Mouse (Mus musculus): ENCODE measurements around the gene Psma6.
"Not testable (repeated sequence)": the region's sequence is repeated elsewhere in the genome, so short reads cannot be mapped to it uniquely, and the experiment has no call there.

The Psma6 gene

DNA sequence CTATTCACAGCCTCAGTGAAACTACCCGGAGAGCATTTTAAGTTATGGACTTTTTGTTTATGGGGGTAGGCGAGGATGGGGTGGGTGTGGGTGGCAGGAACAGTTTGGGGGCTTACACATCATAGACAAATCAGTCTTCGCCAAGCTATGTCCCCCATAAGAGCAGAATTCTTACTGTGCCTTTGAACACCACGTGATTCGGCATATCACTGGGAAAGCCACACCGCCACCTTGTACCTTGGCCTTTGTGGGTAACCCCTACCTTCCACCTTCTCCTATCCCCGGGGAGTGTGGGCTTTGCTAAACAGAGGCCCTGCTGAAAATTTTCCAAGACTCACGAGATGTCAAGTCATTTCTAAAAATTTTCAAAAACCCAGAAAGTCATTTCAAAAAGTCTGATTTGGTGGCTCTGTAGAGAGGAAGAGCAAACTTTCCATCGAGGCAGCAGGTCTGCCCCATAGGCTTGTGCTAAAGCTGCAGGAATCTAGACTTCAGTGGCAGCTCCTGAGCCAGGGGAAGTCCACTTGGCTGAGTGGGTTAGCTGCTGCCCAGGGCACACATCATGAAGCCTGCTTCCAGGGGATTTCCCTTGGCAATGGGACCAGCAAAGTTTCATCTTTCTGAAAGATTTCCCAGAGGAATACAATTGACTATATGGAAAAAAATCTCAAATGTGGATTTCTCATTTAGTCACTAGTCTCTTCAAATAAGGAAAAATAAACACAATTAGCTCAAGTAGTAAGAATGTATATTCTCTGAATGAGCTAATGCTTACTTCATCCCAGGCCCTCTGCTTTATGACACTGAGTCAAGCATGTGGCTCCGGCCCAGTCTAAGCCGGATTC is 8.9 kb downstream of the Psma6 start:
- no peak for DNase-seq (ENCODE audit: low spot score)

DNA sequence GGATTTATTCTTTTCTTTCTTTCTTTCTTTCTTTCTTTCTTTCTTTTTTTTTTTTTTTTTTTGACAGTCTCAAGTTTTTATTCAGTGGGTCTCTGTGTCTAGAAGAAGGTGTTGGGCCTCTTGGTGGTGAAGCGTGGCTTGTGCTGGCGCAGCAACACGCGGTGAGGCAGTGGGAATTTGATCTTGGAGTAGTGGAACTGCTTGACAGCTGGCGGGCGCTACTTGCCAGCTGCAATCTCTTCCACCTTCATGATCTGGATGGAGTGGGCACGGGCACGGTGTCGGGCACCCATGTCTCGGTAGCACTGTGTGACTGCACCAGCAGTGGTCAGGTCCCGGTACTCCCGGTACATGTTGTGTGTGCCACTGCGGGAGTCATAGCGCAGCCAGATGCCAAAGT is 11.6 kb downstream of the Psma6 start:
- not testable (repeated sequence) for DNase-seq (ENCODE audit: low spot score)

DNA sequence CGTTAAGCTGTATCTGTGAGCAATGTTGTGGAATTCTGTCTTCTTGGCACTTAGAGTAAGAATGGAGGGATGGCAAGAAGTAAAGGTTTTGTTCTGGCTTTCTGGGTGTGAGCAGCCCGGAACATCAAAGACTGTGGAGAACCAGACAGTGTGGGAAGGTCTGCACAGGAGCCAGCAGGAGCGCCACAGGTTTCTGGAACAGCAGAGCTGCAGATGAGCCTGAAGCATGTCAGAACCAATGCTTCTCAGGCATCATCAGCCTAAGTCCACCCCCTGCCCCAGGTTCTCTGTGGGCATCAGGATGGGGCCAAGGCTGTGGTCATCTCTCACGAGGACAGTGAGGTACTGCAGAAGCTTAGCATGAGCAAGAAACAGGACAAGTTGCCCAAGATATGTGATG is 12.5 kb downstream of the Psma6 start:
- DNase-seq (ENCODE audit: low spot score) = no peak

DNA sequence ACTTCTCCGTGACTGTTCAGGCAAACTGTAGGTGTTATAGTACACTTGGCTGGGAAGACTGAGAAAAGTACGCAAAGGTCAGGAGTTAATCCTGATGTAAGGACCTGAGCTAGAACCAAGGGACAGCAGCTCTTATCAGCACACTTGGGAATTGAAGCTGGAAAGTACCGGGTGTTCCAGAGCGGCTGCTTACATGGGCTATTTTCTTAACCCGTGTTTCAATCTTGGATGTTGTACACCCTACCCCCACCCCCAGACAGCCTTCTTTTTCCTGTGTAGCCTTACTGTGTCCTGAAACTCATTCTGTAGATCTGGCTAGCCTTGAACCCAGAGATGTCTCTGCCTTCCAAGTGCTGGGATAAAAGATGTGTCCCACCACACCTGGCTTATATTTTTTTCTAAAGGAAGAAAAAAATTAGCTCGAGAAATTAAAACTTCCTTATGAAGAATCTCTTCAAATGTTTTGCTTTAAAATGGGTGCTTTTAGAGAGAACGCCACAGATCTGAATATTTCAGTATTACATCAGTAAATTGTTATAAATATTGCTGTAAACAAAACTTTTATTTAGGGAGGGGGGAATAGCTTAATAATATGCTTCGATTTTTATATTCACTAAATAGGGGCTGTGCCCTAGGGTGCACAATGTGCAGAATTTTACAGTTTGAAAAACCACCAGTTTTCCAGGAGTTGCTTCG is 13.7 kb downstream of the Psma6 start:
- DNase-seq (ENCODE audit: low spot score) = no peak

DNA sequence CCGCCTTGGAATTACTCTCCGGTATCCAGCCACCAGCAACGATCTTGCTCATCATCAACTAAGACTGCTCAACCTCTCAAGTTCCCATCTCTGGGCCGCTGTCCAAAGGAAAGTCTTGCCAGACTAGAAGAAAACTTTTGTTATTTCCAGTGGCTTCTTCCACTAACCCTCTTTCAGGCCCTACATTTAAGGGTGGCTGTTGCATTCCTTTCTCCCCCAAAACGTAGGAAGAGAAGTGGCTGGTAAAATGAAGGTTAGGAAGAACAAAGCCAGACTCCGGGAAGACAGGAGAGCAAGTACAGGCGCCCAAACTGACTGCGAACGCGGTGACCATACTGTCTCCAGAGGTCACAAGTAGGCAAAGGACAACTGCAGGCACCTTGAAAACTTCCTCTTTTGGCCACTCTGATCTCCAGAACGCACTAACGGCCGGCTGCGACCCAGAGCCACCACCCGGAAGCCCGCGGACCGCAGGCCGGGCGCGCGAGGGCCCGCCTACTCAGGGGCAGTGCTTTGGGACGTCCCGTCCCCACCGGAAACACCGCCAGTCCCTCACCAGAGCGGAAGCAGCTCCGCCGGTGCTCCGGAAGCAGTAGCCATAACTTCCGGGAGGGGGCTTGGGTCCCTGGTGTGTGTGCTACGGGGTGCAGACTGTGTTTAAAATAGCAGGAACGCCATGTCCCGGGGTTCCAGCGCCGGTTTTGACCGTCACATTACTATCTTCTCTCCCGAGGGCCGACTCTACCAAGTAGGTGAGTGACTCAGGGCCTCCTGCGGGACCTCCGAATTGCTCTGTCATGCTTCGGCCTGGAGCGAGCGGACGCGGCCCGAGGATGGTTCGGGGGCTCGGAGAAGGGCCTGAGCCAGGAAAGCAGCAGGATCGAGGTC is 14.5 kb downstream of the Psma6 start:
- peak; percentile 95 for DNase-seq (ENCODE audit: low spot score)

DNA sequence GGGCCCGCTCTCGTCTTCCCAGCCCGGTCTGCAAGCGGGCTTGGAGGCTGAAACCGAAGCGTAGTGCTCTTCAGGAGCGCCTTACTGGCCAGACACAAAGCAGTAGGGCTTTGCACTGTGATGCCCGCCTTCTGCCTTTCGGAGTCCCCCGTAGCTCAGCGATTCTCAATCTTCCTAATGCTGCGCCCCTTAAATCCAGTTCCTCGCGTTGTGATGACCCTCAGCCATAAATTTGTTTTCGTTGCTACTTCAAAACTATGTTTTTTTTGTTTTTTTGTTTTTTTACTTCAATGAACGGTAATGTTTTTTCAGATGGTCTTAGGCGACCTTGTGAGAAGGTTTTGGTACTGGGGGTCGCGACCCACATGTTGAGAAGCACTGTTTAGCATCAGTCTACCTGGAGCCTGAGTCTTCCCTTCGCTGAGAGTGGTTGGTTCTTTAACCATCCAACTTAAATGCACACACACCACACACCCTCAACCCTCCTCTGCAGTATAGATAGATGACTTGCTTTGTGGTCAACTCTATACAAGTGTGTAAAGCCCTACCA is 15.2 kb downstream of the Psma6 start:
- DNase-seq (ENCODE audit: low spot score) = peak; percentile 26

DNA sequence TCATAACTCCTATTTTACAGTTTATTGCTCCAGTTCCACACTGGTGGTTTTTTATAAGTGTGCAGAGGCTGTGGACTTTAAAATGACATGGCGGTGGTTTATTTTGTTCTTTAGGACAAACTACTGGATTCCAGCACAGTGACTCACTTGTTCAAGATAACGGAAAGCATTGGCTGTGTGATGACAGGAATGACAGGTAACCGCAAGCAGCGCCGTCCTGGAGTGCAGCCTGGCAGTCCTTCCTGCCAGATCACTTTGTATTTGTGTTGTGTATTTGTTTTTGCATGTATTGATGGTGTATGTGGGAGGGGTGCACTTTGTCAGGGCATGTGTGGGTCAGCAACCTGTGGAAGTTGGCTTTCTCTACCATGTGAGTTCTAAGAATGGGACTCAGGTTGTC is 23.9 kb downstream of the Psma6 start:
- DNase-seq (ENCODE audit: low spot score) = no peak

DNA sequence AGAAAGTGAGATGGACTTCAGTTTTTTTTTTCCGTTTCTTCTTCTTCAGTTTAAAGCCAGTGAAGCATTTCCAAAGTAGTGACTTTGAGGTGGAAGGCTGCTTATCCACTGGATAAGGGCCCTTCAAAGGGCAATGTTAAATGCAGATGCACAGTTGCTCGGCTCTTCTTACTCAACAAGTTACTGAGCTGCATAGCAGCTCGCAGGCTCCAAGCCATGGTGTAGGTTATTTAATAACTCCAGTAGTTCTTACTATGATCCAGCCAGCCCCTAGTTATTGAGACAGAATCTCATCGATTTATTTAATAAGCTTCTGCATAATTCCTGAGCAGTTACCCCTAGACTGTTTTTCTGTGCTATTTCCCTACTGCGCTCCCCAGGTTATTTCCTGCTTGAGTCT is 31.2 kb downstream of the Psma6 start:
- no peak for DNase-seq (ENCODE audit: low spot score)

DNA sequence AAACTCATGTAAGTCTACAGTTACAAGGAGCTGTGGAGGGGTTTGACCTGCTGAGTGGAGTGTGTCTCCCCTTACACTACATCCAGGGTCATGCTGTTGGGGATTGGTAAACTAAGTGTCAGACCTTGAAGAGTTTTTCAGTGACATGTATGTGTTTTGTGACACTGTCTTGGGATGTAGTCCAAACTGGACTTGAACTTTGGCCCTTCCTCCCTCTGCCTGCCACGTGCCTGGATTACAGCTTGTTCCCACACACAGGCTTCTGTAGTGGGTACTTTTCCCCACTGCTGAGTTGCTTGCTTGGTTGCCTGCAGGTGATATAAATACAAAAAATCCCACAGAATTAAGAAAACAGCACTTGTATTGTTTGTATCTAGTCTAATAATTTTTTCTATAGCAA is 31.7 kb downstream of the Psma6 start:
- DNase-seq (ENCODE audit: low spot score) = no peak

DNA sequence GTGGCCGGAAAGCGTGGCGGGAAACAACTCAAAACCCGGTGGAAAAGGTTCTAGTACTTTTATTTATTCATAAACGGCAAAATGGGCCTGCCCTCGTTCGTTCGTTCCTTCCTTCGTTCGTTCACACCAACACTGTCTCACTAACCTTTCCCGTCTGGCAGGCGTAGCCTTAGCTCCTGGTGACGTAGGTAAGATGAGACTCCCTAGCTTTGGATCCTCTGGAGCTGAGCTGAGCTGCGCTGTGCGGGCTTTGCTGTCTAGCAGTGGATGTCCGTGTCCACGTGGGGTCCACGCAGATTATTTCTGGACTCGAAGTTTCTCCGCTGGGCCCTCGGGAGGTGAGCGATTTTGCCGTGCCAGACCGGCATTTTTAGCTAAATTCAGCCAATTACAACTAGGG is 36.2 kb downstream of the Psma6 start:
- DNase-seq (ENCODE audit: low spot score) = no peak

DNA sequence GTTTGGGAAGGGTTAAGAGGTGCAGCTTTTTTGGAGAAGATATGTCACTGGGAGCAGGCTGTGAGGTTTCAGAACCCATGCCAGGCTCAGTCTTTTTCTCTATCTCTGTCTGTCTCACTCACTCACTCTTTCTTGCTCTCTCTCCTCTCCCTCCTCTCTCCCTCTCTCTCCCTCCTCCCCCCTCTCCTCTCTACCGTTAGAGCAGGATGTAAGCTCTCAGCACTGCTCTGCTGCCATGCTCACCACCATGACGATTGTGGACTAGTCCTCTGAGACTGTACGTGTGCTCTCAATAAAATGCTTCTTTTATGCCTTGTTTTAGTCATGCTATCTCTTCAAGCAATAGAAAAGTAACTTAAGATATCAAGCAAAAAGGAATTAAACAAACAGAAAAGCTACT is 38.0 kb downstream of the Psma6 start:
- no peak for DNase-seq (ENCODE audit: low spot score)

DNA sequence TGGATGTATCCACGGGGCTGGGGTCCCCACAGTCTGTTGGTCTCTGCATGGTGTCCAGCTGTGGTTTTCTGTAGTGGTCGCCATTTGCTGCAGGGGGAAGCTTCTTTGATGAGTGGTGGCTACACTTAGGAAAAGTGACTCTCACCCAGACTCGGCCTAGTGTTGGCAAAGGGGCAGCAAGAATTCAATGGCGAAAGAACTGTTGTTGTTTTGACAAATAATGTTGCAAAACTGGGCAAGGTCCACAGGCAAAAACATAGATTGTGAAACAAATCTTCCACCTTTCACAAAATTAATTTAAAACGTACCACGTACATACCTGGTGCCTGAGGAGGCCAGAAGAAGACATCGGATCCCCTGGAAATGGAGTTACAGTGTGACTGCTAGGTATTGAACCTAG is 42.3 kb downstream of the Psma6 start:
- no peak for DNase-seq (ENCODE audit: low spot score)

DNA sequence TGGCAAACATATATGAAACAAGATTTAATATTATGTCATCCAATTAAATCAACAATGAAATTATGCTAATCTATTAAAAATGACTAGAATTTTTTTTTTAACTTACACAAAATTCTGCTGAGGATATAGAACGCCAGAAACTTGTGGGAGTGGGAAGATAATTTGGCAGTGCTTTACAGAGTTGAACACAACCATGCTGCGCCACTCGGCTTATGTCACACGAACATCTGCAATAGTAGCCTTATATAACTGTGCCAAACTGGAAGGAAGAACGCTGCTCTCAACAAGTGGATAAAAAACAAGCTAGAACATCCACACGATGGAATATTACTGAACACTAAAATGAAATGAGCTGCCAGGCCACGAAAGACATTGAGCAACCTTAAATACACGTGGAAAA is 45.2 kb downstream of the Psma6 start:
- DNase-seq (ENCODE audit: low spot score) = no peak

DNA sequence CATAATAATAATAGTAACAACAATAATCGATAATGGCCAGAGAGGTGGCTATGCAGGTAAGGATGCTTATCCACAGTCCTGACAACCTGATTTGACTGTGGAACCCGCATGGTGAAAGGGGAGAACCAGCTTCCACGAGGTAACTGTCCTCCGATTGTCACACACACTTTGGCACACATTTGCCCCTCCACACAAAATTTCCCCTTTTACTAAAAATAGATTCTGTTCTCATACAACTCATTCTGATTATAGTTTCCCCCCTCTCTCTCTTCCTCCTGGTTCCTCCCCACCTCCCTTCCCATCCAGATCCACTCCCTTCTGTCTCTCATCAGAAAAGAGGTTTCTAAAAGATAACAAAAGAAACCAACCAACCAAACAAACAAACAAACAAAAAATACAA is 45.9 kb downstream of the Psma6 start:
- no peak for DNase-seq (ENCODE audit: low spot score)

DNA sequence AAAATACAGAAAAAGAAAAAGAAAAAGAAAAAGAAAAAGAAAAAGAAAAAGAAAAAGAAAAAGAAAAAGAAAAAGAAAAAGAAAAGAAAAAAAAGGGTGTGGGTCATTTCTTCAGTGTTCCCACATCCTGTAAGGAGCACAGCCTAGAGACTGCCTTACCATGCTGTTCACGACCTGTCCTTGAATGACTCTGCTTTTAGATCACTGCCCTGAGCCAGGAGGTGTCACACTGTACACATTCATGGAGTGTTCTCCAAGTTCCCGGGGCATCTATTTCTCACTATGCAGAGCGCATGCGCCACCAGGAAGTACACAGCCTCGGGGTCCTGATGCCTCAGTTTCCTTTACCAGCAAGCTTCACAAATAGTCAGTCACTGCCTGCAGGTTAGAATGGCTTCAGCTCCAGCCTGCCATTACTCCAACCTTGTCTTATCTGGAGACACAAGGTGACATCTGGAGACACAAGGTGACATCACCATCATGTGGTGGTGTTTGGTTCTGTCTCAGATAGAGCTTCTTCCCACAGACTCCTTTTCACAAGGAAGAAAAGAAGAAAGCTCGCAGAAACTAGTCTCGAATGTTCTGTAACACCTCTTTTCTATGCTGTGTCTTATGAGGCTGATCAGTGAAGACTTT is 48.4 kb downstream of the Psma6 start:
- no peak for DNase-seq (ENCODE audit: low spot score)

DNA sequence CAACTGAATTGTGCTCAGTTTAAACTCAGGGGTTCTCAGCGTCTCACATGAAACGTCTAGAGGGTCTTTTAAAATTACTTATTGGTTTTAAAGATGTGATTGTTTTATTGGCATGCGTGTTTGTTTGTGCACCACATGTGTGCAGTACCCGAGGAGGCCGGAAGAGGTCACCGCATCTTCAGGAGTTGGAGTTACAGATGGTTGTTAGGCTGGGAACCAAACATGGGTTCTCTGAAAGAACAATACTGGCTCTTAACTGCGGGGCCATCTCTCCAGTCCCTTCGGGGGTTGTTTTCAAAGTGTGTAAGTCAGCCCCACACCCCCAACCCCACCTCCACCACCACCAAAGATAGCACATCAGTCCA is 48.9 kb downstream of the Psma6 start:
- DNase-seq (ENCODE audit: low spot score) = no peak

DNA sequence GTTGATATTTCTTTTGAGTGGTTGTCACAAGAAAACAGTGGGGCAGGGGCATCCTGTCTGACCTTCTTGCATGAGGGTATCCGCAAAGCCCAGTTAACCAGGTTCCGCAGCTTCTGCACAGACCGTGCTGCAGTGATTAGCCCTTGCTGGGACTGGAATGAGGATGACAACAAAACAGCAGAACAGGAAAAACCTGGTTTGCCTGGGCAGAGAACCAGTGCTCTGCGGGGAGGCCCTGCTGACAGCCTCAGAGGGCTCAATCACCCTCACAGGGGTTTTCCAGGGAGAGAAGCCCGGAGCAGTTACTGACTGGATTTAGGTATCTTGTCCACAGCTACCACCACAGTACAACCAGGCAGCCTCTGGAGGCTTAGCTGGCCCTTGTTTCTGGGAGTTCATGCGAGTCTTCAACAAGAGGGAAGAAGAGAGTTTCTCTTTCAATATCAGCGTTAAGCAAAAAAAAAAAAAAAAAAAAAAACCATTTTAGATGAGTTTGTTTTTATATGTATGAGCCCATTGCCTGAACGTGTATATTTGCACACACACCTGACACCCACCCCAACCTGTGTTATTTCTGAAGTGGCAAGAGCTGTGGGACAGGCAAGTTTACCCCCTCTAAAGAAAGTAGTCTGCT is 49.9 kb downstream of the Psma6 start:
- peak; percentile 43 for DNase-seq (ENCODE audit: low spot score)

DNA sequence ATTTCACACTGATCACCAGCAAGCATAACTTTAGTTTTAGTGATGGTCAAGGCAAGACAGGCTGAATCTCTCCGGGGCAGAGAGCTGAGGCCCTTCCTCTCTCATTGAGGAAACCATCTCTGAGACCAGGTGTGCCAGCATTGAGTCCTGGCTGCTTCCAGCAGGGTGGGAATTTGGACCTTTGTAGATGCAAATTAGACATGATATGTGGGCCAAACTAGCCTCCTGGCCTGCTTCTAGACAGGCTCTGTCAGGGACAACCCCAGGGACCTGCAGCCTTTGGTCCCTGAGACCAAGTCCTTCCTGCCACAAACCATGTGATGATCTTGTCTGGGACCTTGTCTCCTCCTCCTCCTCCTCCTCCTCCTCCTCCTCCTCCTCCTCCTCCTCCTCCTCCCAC is 51.1 kb downstream of the Psma6 start:
- DNase-seq (ENCODE audit: low spot score) = no peak

DNA sequence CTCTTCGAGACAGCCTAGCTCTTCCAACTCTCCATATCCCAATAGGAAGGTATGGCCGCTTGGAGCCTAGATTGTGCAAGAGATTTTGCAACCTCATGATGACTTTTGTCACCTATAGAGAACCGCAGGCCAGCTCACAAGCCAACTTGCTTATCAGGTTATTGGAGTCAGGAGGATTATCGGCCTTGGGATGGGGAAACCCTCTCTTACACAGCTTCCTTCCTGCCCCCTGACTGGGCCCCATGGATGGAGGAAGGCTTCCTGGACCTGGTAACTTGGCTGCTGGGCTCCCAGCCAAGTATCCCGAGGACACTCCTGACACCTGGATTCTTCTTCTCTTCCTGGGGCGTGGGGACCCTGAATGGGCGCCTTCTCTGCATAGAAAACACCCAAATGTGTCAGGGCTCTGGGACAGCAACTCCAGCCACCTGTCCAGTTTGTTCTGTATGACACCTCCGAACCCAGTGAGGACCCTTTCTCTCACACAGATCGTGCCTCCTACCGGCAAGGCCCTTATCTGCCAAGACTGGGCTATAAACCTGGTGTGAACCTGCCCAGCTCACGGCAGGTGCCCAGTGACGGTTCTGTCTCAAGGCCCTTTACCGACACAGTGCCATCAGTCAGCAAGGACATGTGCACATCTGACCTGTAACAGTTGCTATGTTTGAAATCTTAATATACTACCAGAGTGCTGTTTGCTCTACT is 53.3 kb downstream of the Psma6 start:
- DNase-seq (ENCODE audit: low spot score) = no peak

DNA sequence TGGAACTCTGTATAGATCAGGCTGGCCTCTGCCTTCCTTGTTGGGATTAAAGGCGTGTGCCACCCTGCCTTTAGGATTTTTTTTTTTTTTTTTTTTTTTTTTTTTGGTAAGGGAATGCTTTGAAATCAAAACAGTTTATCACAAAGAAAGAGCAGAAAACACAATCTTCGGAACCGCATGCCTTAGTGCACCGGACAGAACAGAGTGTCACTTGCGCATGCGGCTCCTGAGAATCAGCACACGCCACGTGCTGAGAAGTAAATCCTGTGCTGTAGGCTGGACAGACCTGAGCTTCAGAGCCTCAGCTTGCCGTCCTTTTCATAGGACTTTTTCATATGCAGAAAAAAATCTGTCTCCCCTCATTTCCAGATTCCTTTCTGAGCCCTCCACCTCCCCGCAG is 54.0 kb downstream of the Psma6 start:
- no peak for DNase-seq (ENCODE audit: low spot score)

DNA sequence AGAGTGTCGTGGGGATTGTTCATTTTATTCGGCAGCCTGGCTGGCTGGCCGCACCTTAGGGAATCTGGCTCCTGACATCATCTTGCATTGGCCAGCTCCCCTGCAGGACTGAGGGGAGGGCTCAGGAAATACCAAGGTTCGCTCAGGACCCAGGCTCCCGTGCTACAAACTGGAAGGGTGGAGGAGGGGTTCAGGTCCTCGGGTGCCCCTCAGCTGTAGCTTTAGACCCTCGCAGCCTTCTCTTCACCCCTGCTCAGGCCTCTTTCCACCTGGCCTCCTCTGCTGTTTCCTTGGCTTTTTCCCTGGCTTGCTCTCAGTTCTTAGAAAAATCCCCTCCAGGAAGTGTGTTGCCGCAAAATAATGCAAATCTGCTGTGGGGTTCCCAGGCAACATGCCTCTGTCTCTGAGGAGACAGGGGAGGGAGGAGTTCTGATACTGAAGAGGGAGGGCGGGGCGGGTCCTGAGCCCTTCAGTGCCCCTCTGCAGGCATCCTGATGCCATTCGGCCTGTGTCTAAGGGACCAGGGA is 54.7 kb downstream of the Psma6 start:
- DNase-seq (ENCODE audit: low spot score) = peak; percentile 66

Measured in embryo, embryonic 10 days (tissue).